Mouse (Mus musculus) gastrocnemius, adult 8-10 months (tissue): ENCODE data around the gene Pepd. TPM values are rescaled to one million over a fixed set of nuclear protein-coding genes. Genes with fewer than 3 reads are reported as not detected.

ENCODE experiments used
- DNase-seq, 2 experiments: peaks; one replicate each; pipeline ENCODE4 v3.0.0; 2022; ENCODE audit warnings: low spot score in 2 of 2
- total RNA-seq, 4 experiments: library from RNA; stranded (reverse); gene quantifications; 2 replicates each; pipeline ENCODE4 v1.2.4; 2022

Gene Pepd
- total RNA-seq, result 10 to 100 TPM; 27.4 to 31.8 (median 29.4) TPM

DNA sequence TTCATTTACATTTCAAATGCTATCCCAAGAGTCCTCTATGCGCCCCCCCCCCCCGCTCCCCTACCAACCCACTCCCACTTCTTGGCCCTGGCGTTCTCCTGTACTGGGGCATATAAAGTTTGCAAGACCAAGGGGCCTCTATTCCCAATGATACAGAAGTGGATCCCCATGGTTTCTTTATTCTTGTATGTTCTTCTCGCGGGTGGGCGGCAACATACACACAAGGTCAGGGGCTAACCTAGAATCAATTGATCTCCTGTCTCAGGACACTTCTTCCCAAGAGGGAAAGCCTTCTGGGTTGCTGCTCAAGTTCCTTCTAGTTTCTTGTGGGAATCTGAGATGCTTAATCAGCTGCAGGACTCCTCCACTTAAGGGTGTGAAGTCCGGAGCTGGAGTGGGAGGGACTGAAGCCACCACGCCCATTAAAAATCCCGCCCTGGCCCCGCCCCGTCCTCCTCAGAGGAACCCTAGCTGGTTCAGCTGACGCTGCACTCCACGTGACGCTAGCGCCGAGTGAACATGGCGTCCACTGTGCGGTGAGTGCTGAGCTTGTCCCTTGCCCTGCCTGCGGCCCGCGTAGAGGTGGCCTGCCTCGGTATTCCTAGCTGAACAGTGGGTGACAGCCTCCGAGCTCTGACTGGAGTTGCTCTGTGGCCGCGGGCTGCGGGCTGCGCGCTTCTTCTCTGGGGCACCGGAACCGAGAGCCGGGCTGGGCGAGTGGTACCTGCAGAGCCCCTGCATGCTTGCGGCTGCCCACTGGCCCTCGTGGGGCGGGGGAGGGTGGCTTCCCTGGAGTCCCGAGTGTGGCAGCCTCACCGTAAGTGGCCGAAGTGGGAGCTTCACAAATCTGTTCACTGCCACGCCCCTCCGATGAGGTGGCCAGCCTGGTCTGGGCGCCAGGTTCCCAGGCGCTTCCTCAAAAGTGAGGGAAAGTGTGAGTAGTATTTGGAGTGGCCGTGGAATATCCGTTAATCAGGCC lies at the start of gene Pepd:
Pepd (plus strand) TSS at position 461 of the 979 bp plus-strand sequence.
- DNase-seq, result peak; percentile 68 to 76

DNA sequence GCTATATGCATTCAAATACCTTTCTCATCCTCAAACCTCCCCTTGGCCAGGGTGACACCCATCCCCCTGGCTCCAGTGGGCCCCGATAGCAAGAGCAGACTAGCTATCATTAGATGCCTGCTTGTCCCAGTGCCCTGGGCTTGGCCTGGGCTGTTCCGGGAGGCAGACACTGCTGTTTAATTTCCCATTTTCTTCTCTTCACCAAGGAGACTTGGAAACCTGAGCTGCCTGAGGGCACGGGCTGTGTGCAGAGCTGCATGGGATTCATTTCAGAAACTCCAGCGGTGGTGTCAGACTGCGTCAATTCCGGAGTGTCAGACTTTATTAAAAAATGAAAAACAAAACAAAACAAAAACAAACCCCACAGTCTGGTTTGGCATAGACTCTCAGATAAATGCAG lies 44.9 kb upstream of the Pepd start:
- no peak for DNase-seq

GRCm38 (mm10) chr7:34869693-34870092 lies 42.5 kb upstream of the Pepd start:
- no peak for DNase-seq

DNA sequence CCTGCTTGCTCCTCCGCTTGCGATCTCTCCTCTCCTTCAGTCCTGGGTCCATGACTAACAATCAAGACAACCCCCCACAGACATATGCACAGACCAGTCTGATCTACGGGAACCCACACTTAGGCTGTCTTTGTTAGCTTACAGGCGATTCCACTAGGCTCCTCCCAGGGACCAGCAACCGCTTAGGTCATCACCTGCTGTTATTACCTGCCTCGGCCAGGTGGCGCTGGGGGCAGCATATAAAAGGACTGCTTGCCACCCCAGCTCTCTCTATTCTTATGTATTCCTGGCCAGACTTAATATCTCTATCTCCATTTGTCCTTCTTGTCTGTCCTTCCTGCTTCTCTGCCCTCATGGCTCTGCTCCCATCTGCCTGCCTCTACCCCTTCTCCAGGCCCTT lies 35.4 kb upstream of the Pepd start:
- no peak for DNase-seq

DNA sequence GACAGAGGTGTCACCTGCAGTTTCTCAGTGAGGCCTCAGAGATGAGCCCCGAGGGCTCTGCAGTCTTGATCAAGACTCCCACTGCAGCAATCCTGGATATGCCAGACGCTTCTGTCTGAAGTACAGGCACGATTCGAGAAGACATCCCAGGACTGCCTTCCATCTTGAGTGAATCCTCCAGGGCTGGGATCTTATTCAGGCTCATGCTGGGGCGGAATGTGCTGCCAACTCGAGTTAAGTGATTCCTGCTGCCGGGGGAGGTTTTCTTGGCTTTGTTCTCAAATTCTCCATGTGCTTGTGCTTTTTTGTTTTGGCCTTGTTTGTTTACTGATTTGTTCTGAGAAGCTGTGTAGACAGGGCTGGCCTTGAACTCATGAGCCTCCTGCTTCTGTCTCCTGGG lies 34.4 kb upstream of the Pepd start:
- DNase-seq, result no peak

GRCm38 (mm10) chr7:34888441-34888840 lies 23.7 kb upstream of the Pepd start:
- no peak for DNase-seq

DNA sequence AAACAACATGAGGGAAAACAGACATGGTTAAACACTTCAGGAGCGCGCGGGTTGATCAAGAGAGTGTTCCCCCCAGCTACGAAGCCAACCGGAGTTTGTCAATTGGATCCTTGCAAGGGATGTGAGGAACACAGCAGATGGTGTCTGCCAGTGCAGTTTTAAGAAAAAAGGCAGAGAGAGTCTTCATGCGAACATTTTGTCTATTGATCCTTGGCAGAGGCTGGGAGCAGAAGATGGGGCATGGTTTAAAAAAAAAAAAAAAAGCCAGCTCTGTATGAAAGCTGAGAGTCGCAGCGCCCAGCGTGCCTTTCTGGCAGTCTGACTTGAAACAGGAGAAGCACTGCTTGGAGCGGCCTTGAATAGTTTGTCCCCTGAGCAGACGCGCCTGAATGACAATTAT lies 23.3 kb upstream of the Pepd start:
- no peak for DNase-seq

- no peak for DNase-seq
These were observed 19.3 kb upstream of the Pepd start for GRCm38 (mm10) chr7:34892845-34893244.

DNA sequence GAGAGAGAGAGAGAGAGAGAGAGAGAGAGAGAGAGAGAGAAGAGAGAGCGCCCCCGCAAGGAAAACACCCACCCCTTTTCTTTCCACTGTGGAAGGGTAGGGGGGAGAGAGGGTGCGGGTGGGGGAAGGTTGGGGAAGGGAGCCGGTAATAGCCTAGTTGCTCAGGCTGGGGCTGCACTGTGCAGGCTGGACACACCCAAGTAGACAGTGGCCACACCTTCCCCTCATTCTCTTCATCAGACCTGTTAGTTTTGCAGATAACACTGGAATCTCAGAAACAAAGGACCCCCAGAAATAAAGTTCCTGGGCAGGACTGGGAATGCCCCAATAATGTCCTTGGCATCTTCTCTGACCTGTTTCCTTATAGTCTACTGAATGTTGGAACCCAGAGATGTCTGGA lies 15.7 kb upstream of the Pepd start:
- no peak for DNase-seq

DNA sequence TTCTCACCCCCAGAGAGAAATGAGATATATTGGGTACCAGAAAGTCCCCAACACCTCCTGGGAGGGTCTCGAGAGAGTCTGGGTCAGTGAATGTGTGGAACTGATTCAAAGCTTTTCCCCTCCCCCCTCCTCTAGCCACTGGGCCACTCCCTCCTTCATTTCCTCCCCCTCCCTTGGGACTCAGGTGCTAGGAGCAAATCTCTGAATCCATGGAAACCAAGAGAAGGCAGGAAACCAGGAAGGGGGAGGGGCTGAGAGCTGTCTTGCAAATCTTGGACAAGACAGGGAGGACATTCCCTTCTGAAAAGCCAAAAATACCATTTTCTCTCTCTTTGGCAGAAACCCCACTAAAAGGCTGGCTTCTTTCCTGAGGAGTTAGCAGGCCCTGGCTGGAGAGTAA lies 15.1 kb upstream of the Pepd start:
- DNase-seq, result no peak

- no peak for DNase-seq
These were observed 1.8 kb upstream of the Pepd start for GRCm38 (mm10) chr7:34910096-34911066.

DNA sequence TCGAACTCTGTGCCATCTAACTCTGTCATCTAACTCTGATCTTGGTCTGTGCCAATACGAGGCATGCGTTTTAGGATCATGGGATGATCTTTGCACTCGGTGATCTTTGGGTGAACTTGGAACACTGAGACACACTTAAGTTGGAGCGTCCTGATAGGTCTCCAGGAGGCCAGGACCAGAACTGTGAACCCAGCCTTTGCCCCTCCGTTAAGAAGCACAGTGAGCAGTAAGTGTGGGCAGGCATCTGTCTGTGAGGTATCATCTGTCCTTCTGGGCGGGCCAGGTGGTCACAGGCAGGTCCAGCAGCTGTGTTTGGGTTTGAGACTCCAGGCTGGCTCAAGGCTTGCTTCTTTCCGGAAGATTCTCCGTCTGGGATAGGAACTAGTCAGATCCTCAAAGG lies 1.8 kb downstream of the Pepd start:
- no peak for DNase-seq

- DNase-seq, result no peak
These were observed 3.4 kb downstream of the Pepd start for GRCm38 (mm10) chr7:34915555-34915954.

DNA sequence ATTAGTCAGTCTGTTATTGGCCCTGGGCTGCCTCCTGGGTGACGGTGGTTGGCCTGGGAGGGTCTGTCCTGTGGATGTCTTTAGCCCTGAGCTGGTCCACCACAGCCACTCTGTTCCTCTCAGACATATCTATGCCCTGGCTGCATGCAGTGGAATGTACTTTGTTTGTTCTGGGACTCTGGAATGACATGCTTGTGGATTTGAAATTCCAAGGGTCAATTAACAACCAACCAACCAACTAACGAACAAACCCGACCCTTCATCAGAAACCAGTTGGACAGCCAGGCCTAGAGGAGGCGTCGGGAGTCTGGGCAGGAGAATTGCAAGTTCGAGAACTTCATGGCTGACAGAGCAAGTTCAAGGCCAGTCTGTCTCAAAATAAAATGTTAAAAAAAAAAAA lies 5.4 kb downstream of the Pepd start:
- no peak for DNase-seq

- no peak for DNase-seq
These were observed 5.8 kb downstream of the Pepd start for GRCm38 (mm10) chr7:34917998-34918397.

GRCm38 (mm10) chr7:34918416-34918815 lies 6.2 kb downstream of the Pepd start:
- DNase-seq, result no peak

DNA sequence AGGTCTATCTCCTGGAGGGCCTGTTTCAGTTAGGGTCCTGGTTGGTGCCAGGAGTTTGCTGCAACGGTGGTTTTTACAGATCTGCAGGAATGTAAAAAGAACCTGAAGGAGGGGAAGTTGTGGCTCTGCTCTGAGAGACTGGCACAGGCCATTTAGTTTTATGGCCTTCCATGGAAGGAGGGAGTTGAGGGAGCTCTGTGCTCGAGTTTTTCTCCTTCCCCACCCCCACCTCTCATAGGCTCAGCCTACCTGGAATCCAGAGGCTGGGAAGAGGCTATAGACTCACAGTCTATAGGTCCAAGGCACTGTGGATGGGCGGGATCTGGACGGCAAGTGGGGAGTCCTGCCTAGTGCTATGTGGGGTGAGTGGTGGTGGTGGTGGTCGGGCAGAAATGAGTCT lies 6.9 kb downstream of the Pepd start:
- no peak for DNase-seq

DNA sequence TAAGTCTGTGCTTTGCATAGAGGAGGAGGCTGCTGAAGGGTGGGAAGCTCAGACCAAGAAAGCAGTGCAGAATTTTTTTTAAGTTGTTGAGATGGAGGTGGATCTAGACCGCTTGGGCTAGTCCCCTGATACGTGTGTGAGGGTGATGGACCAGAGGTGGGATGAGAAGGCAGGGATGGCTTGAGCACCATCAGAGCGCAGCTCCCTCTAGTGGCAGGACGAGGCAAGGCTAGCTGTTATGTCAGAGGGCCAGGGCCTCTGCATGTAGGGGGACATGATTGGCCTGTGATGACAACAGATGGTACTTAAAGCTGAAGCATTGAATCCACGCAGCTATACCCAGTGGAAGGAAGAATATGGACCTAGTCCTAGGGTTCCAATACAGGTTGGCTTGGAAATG lies 7.6 kb downstream of the Pepd start:
- DNase-seq, result no peak

DNA sequence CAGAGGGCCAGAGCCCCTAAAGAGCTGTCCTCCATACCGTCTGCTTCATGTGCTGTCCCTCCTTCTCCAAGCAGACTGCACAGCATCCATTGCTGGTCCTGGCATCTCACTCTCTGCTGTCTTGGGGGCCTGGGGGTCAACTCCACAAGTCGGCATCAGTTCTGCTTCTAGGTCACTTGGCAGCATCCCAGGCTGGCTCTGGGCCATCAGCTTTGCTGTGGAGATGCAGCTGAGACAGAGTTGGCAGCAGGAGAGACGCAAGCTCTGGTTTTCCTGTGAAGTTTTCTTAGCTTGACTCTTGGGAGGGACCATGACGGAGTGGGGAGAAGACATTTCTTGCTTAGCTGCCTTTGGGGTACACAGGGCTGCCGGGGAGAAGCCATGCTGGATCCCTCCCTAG lies 13.0 kb downstream of the Pepd start:
- peak in 1 of 2 experiments; percentile 27 for DNase-seq

DNA sequence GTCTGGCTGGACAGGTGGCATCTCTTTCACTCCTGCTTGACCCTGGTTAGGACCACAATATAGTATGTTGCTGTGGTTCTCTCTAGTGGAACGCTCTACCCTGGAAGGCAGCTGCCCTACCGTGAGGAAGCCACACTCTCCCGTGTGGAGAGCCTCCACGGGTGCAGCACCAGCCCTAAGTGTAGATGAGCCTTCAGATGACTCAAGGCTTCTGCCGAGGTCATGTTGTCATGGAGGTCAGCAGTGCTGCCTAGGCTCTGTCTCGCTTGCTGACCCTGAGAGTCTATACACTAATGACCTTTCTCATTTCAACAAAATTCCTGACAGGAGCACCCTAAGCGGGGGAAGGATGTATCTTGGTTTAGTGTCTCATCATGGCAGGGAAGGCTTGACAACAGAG lies 13.8 kb downstream of the Pepd start:
- DNase-seq, result no peak

DNA sequence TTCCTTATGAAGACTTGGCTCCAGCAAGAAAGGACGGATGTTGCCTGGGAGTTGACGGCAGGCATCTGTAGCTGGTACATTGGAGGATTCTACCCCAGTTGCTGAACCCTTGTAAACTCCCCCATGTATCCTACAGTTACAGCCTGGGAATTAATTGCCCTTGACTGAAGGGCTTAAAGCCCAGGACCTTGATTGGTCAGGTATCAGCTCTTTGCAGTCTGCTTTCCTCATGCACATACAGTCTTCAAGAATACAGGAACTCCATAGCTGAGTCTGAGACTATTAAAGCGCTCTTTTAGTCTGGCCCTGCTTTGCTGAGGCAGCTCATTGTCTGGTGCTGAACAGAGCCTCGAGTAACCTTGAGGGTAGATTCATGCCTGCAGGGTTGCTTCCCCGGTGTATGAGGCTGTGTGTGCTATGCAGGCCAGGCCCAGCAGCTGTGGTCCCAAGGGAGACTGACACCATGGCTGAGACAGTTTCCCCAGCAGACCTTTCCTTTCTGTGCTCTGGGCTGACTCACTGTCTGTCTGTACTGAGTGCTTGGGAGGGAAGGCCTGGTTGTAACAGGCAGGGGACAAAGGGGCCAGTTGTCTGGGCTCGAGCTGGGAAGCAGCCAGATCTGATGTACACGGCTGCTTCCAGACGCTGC lies 17.6 kb downstream of the Pepd start:
- DNase-seq, result peak in 1 of 2 experiments; percentile 42
